Comparison of ENCODE assay signal across 8 mouse cellular contexts in the genomic region with DNA sequence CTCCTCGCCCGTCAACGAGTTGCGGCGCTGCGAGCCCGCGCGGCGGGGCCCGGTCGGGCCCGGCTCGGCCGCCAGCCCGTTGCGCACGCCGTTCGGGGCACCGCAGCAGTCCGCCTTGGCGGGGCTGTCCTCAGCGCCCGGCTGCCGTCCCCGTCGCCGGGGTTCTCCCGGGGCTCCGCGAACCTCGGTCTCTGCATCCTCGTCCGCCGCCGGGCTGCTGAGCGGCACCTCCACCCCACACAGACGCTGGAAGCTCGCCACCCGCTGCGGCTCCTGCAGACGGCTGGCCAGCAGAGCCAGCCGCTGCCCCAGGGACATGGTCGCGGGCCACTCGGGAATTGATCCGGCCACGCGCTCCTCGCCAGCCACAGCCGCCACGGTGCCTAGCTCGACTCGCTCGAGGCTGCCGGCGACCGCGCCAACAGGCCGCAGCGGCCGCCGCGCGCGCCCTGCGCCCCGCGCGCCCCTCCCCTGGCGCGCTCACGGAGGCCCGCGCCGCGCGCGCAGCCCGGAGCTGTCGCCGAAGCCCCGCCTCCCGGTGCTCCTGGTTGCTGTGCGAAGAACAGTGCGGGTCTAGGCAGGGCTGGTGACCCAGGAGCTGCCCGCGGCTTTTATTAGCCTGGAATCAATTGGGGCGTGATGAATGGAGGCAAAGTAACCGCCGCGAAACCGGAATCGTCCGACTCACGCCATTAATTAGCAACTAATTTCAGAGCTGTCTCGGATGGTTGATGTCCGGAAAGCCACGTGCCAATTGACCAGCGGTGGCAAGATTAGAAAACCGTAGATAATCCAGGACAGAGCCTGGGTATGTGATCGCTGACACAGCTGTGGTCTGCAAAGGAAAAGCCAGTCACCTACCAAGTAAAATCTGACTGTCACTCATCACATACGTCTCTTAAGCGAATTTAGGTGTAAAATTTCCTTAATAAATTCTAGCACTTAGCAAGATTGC. TPM values are rescaled to one million over a fixed set of nuclear protein-coding genes. Genes with fewer than 3 reads are reported as not detected.
DNase-seq lines count a peak whose midpoint lies in the region; ATAC-seq and TF ChIP-seq lines count a peak whose summit lies in the region.

A gene (minus strand): TSS at position 484 of the 955 bp plus-strand sequence.

- WGBS in macrophage (ENCODE audit: missing documents) = 1% methylated on average over 76 of the region's 105 CpGs

- H3K27ac ChIP-seq in left cerebral cortex, adult 2 months = peak within 1 kb of the TSS; percentile 91
- H3K27ac ChIP-seq in macrophage = peak within 1 kb of the TSS; percentile 72

- no peak for TF ChIP-seq CTCF in left cerebral cortex, adult 2 months (IDR thresholded peaks at IDR 0.05)

- intact Hi-C loops in left cerebral cortex, adult 2 months (cut with DNase I) = loop anchor here (1.0 to 5.0 kb wide), 2 partner anchors 66 to 138 kb away; a partner anchor contains a TSS

- ATAC-seq in activated CD4-positive, CD25-positive, alpha-beta regulatory T cell, adult 4 months = peak; percentile 70

- H3K79me2 ChIP-seq in macrophage (ENCODE audit: inconsistent target) = peaks cover 45% of the 10 kb centered on the region

- H3K4me3 ChIP-seq in left cerebral cortex, adult 2 months = peak within 1 kb of the TSS; percentile 90
- peak within 1 kb of the TSS; percentile 95 for H3K4me3 ChIP-seq in macrophage (ENCODE audit: inconsistent target)

- peak; percentile 87 for DNase-seq in embryo, embryonic 10 days (ENCODE audit: low spot score)
- peak; percentile 83 for DNase-seq in gastrocnemius, postnatal 10 days
- peak; percentile 26 for DNase-seq in hindlimb bud, embryonic 11.5 days (ENCODE audit: extremely low spot score, low read depth, low spot score)
- peak; percentile 82 for DNase-seq in left cerebral cortex, adult 2 months (ENCODE audit: extremely low spot score in 1 of 2, low spot score in 2 of 2)
- peak; percentile 83 for DNase-seq in right cerebral cortex, adult 18-20 months
- DNase-seq in urinary bladder, adult 2 months (ENCODE audit: low spot score) = peak; percentile 74

- no peaks in the 10 kb centered on the region for H3K36me3 ChIP-seq in macrophage (ENCODE audit: inconsistent target)

RNA-seq across cellular contexts. Expression of the gene that starts here (rescaled TPM):
- polyA plus RNA-seq in activated CD4-positive, CD25-positive, alpha-beta regulatory T cell, adult 4 months (2017; shearing (Covaris generic)) = 10 to 100 TPM; 12.4 to 19.9 TPM
- total RNA-seq in gastrocnemius, postnatal 10 days (2021) = 10 to 100 TPM; 16.6 to 17.2 TPM
- 10 to 100 TPM; 27.5 to 29.4 TPM for total RNA-seq in left cerebral cortex, adult 2 months (2021)
- 10 to 100 TPM in 6 of 26 experiments, 1 to 10 TPM in 20; 1.0 to 24.7 (median 3.5) TPM for total RNA-seq in macrophage (2018; cell fraction: chromatin; rRNA removed)
- 10 to 100 TPM; 20.7 to 86.7 (median 51.5) TPM for total RNA-seq in macrophage (2018; cell fraction: cytosol; rRNA removed)
- 100 to 1,000 TPM in 1 of 26 experiments, 10 to 100 TPM in 25; 13.3 to 104 (median 37.9) TPM for total RNA-seq in macrophage (2018; cell fraction: nucleus; rRNA removed)
- polyA plus RNA-seq in macrophage (2018) = 56.1 to 73.4 TPM (median 64.3 TPM) in 3 replicates
- polyA plus RNA-seq in urinary bladder, adult 2 months (2012; rRNA removed) = 25.1 and 27.8 TPM in 2 replicates

Comparison
In these comparisons a context has a peak if more than half of its experiments do, and no peak if none do; other contexts are left out.
1. Peak in every context shown above with its lines: DNase-seq, ATAC-seq, H3K4me3 ChIP-seq and H3K27ac ChIP-seq.
2. DNase-seq: peak in every context shown above with its lines; median percentile 87 in embryo, embryonic 10 days; 83 in gastrocnemius, postnatal 10 days; 83 in right cerebral cortex, adult 18-20 months; 82 in left cerebral cortex, adult 2 months; 74 in urinary bladder, adult 2 months; 26 in hindlimb bud, embryonic 11.5 days.